Mouse (Mus musculus) ES-E14 (cell line): ENCODE data around the gene Fignl1.

Source experiments
- HCFC1 ChIP-seq: IDR thresholded peaks from 2 replicates; pipeline ENCODE4 v1.6.1; 2012; ENCODE audit warnings: low read length, inconsistent platforms, borderline replicate concordance; ENCODE audit not compliant: insufficient read depth
- MAFK ChIP-seq: IDR thresholded peaks from 2 replicates; pipeline ENCODE4 v1.6.1; 2014; ENCODE audit warnings: mild to moderate bottlenecking, low read depth, low read length, inconsistent platforms; ENCODE audit not compliant: insufficient read depth
- ZNF384 ChIP-seq: IDR thresholded peaks from 2 replicates; pipeline ENCODE4 v1.6.1; 2012; ENCODE audit warnings: low read depth, low read length, inconsistent platforms

GRCm38 (mm10) chr11:11851957-11852505 is 43.3 kb upstream of the Fignl1 start:
- TF ChIP-seq ZNF384 (no peak), HCFC1 (no peak), MAFK (no peak)
